Mouse (Mus musculus) urinary bladder, postnatal 0 days (tissue): ENCODE measurements around the gene Arid2. TPM values are rescaled to one million over a fixed set of nuclear protein-coding genes. Genes with fewer than 3 reads are reported as not detected.

Experiments used
- microRNA-seq: library from miRNA; unstranded; fragments of <30 nt; microRNA quantifications from one replicate; pipeline ENCODE4, GENCODE M21; 2016
- polyA plus RNA-seq: library from polyadenylated mRNA; unstranded; fragments of >200 nt; fragmentation: Nextera tagmentation; extraction: Ambion mirVana; gene quantifications from 2 replicates; pipeline ENCODE4 v1.2.1, GENCODE M21; 2015

Arid2 gene
- polyA plus RNA-seq, result 9.2 and 10.3 TPM in 2 replicates

DNA sequence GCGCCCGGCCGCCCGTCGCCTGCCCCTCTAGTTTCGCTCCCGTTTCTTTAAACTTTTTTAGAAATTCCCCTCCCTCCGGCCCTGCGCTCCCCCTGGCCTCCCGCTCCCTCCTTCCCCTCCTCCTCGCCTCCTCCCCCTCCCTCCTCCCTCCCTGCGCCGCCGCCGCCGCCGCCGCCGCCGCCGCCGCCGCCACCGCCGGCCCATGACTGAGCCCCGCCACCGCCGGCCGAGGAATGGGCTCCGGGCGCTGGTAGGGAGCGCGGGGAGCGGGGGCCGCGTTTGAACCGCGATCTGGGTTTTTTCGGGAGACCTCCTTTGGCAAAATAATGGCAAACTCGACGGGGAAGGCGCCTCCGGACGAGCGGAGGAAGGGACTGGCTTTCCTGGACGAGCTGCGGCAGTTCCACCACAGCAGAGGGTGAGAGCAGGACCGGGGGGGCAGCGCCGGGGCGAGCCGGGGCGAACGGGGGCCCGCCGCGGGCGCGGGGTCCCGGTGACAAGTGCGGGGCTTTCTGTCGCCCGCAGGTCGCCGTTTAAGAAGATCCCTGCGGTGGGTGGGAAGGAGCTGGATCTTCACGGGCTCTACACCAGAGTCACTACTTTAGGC is at the start of gene Arid2:
TSS of gene Arid2 (plus strand) at position 150 of the 607 bp plus-strand sequence.

Small RNA genes within 50 kb of the gene (microRNA-seq; reads per million reads assigned to microRNA genes)
- gene Gm25397, result not detected

Other genes starting within 250 kb of the Arid2 start
- 49.9 and 60.4 TPM in 2 replicates for gene Scaf11, start 173.3 kb downstream of the Arid2 start, polyA plus RNA-seq